Mouse (Mus musculus) left cerebral cortex, postnatal 4 days (tissue): ENCODE results near the gene Serpinf2. TPM values are rescaled to one million over a fixed set of nuclear protein-coding genes. Genes with fewer than 3 reads are reported as not detected.

Source experiments
- DNase-seq: peaks from one replicate; pipeline ENCODE4 v3.0.0-alpha.2; 2022
- intact Hi-C: fragments of 180-260 bp; cut with DNase I; formaldehyde crosslinking; loops from one replicate; pipeline ENCODE4 v1.15.1; 2025
- total RNA-seq, 2 experiments: library from RNA; stranded (reverse); gene quantifications; 2 replicates each; pipeline ENCODE4 v1.2.3; 2021

The Serpinf2 gene
- total RNA-seq, 2 experiments from 2014 or later = 0.26 TPM; not detected in 1

- intact Hi-C loops = no loop called here
- no peak for DNase-seq
Observed at GRCm38 (mm10) chr11:75438804-75439203, 587 bp downstream of the Serpinf2 start.

- intact Hi-C loops = no loop called here
Observed at GRCm38 (mm10) chr11:75438194-75438593, 1.2 kb downstream of the Serpinf2 start.

GRCm38 (mm10) chr11:75434138-75434537 is 5.3 kb downstream of the Serpinf2 start:
- DNase-seq = no peak
- intact Hi-C loops = no loop called here

More at GRCm38 (mm10) chr11:75438194-75438593, 1.2 kb downstream of the Serpinf2 start:
- DNase-seq = no peak

GRCm38 (mm10) chr11:75431307-75431706 is 8.1 kb downstream of the Serpinf2 start:
- peak; percentile 91 for DNase-seq
- intact Hi-C loops = no loop called here

GRCm38 (mm10) chr11:75429019-75429705 is 10.2 kb downstream of the Serpinf2 start:
- DNase-seq = no peak
- intact Hi-C loops = no loop called here

GRCm38 (mm10) chr11:75424459-75424858 is 14.9 kb downstream of the Serpinf2 start:
- intact Hi-C loops = no loop called here
- no peak for DNase-seq

GRCm38 (mm10) chr11:75424033-75424432 is 15.4 kb downstream of the Serpinf2 start:
- intact Hi-C loops = no loop called here
- DNase-seq = no peak

GRCm38 (mm10) chr11:75423091-75423490 is 16.3 kb downstream of the Serpinf2 start:
- DNase-seq = no peak
- intact Hi-C loops = no loop called here

- DNase-seq = no peak
- intact Hi-C loops = no loop called here
Observed at GRCm38 (mm10) chr11:75422013-75422792, 17.2 kb downstream of the Serpinf2 start, which contains the start of gene Serpinf1. Serpinf1 (minus strand) TSS chr11:75422701.

- DNase-seq = no peak
- intact Hi-C loops = no loop called here
Observed at GRCm38 (mm10) chr11:75421375-75422012, 17.9 kb downstream of the Serpinf2 start.

GRCm38 (mm10) chr11:75420810-75421374 is 18.5 kb downstream of the Serpinf2 start:
- intact Hi-C loops = no loop called here
- no peak for DNase-seq

GRCm38 (mm10) chr11:75420037-75420436 is 19.4 kb downstream of the Serpinf2 start:
- intact Hi-C loops = no loop called here
- no peak for DNase-seq

GRCm38 (mm10) chr11:75415994-75416393 is 23.4 kb downstream of the Serpinf2 start:
- intact Hi-C loops = no loop called here
- no peak for DNase-seq

- intact Hi-C loops = no loop called here
- peak; percentile 17 for DNase-seq
Observed at GRCm38 (mm10) chr11:75415096-75415495, 24.3 kb downstream of the Serpinf2 start.

GRCm38 (mm10) chr11:75410591-75410990 is 28.8 kb downstream of the Serpinf2 start:
- intact Hi-C loops = no loop called here
- no peak for DNase-seq

GRCm38 (mm10) chr11:75409679-75410575 is 29.5 kb downstream of the Serpinf2 start:
- intact Hi-C loops = no loop called here
- no peak for DNase-seq

- DNase-seq = peak; percentile 32
- intact Hi-C loops = no loop called here
Observed at GRCm38 (mm10) chr11:75406865-75407264, 32.5 kb downstream of the Serpinf2 start.

GRCm38 (mm10) chr11:75406104-75406503 is 33.3 kb downstream of the Serpinf2 start:
- no peak for DNase-seq
- intact Hi-C loops = no loop called here

- DNase-seq = no peak
- intact Hi-C loops = no loop called here
Observed at GRCm38 (mm10) chr11:75404801-75405200, 34.6 kb downstream of the Serpinf2 start.
